Mouse (Mus musculus): Measurements from ENCODE around the gene Gatad1.
"Not testable (repeated sequence)": the region's sequence is repeated elsewhere in the genome, so short reads cannot be mapped to it uniquely, and the experiment has no call there.

Gatad1 gene

DNA sequence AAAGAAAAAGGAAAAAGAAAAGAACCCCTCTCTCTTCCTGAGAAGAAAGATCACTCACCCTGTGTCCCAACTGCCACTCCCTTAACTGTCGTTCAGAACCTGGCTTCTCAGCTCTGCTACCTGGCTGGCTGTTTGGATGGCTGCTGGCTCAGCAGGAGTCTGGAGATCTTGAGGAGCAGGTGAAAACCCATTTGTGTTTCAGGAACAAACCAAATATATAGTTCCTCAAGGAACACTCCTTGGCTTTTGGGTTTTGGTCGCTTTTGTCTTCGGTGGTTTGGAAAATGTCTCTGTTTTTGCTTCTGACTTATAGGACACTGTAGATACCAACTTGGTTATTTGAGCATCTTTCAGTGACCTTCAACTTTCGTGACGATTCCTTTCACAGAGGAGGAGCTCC, at the start of gene Gatad1:
Gene Gatad1, minus strand, starts transcription at position 101 of the 400 bp plus-strand sequence.
- no peak for DNase-seq

DNA sequence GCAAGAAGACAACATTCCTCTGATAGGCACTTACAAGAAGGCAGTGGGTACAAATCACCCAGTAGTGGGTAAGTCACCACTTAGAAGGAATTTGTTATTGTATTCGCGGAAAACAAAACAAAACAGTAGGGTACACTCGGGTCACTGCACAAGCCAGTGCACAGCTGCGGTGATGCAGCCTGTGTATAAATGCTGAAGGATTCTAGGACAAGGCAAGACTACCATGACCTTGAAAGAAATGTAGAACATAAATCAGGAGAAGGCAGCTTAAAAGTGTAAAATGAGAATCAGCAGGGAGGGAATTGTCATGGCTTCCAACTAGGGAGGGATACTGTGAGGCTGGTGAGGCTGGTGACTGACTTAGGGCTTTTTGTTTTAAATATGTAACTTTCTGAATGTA, 45.2 kb upstream of the Gatad1 start:
- DNase-seq = no peak

DNA sequence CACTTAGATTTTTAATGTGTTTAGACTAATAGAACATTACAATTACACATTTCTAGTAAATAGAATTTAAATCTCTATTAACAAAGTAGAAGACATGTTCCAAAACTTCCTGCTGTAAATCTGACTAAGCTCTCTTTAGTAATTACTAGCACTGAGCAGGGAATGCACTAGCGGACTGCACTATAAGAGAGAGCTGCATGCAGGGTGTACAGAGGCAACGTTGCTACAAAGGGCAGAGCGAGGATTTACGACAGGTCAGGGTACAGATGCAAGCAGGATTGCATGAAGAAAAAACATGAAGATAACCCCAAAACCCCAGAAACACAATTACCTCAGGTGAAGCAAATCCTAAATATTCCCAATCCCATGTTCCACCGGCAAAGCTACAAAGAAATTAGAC, 43.0 kb upstream of the Gatad1 start:
- no peak for DNase-seq

DNA sequence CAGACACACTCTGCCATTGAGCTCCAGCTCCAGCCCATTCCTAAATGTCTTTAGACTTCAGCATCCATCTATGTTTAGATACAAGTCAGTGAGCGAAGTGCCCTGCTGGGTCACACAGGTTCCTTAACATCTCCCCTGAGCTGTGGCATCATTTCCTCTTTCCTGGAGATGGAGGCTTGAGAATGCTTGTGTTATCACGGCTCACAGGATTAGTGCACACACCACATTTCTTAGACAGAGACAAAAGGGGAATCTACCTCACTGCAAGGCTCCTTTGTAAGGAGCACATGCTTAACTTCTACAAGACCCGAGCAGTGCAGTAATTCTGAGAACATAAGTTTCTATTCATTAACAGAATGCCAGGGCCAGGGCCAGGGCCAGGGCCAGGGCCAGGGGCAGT, 39.0 kb upstream of the Gatad1 start:
- DNase-seq = no peak

DNA sequence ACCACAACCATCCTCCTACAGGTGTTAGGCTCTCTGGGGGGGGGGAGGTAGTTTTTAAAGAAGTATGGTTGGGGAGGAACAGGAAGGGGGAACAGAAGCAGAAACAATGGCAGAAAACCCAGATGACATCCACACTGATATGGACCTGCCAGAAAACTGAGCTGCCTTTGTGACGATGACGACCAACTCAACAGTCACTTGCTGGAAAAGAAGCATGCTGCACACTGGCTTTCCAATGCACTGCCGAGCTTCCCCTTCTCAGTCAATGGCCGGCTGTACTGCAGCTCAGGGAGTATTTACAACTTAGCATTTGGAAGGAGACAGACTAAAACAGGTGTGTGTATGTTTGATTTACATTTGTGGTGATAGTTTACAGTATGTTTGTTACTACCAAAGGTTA, 38.2 kb upstream of the Gatad1 start:
- no peak for DNase-seq

DNA sequence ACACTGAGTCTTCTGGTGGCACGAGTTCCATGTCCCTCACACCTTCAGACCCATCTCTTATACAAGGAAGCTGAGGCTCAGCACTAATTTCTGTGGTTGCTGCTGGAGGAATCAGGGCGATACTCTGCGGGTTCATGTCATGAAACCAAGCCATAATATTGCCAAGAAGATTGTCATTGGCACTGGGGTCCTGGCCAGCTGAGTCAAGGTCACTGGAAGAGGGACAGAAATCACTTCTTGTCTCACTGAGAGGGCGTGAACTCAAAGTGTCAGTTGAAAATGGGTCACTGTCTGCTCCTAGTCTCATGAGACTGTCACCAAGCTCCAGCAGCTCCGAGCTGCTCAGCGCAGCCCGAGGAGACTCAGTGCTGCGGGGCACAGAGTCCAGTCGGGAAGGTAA, 36.0 kb upstream of the Gatad1 start:
- DNase-seq = no peak

DNA sequence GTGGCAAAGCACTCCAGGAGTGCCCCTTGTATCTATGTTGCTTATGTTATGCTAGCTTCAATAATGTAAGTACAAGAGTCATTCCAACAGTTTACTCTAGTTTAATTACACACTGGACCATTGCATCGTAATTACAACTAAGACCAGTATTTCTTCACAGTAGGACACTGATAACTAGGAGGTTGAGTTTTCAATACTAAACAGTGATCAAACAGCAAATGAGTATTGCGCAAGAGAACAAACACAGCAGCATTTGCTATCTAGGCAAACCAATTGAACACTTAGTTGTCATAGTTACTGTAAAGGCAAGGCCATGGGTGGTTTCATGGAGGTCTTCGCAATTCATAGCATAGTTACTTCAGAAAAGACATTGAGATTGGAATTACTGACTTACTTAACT, 34.3 kb upstream of the Gatad1 start:
- DNase-seq = no peak

DNA sequence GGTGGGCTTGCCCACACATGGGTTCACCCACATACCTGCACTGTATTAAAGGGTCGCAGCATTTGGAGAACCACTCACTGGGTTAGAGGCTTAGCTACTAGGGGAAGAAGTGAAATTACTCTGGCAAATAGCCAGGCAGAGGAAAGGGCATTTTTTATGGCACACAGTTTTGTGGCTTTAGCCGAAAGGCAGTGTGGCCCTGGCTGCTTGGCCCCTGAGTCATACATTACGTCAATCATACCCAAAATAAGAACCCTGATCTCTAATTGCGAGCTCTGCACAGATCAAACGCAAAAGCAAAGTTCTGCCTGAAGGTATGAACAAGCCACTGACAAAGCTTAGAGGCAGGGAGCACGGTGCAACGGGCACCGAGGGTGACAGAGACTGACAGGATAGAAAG, 31.3 kb upstream of the Gatad1 start:
- DNase-seq = no peak

DNA sequence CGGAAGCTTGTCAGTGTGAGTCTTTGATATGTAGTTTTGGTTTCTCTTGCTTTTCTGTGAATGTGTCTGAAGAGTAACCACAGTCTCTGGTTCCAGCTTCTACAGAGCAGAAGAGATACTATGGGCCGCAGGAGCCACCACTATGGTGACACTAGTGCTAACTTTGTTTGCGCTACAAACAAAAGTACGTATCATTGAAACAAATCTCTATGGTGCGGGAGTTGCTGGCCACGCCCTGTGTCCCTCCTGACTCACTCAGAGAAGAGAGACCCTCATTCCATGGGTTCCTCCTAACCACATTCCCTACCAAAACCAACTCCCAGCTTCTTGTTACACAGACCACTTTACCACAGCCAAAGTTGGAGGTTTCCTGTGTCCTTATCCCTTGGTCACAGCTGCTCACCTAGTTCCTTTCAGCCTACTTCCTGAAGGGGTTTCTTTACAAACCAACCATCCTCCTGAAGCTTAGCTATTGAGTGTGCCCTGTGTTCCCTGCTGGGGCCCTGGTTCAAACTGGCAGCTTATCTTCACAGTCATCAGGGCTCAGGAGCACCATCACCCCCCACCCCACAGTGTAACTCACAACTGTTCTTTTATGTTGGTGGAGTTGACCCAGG, 13.1 kb upstream of the Gatad1 start:
- no peak for DNase-seq

DNA sequence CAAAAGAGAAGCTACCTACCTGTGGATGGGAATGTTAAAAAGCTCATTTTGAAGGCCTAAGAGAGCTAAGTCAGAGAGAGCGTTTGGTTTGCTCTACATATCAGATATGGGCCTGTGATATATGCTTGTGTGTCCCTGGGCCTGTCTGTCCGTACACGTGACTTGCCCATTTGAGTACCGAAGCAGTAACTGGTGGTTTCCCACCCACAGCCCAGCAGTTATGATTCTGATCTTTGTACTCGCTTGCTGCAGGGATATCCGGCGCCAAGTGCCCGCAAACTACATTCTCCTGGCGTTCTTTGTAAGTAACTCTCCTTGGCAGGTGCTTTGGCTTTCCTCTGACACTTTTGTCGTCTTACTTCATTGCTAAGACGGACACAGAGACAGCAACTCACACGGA, 9.6 kb upstream of the Gatad1 start:
- no peak for DNase-seq

DNA sequence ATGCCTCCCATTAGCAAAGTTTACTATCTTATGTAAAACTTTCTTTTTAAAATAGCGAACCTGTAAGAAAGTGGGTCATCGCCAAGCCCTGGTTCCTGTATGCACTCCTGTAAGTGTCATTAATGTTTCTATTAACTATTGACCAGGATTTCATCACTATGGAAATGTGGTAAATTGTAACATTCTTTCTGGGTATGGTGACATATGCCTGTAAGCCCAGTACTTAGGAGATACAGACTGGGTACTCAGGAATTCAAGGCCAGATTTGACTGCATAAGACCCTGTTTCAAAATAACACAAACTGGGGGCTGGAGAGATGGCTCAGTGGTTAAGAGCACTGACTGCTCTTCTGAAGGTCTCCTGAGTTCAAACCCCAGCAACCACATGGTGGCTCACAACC, 8.2 kb upstream of the Gatad1 start:
- DNase-seq = no peak

DNA sequence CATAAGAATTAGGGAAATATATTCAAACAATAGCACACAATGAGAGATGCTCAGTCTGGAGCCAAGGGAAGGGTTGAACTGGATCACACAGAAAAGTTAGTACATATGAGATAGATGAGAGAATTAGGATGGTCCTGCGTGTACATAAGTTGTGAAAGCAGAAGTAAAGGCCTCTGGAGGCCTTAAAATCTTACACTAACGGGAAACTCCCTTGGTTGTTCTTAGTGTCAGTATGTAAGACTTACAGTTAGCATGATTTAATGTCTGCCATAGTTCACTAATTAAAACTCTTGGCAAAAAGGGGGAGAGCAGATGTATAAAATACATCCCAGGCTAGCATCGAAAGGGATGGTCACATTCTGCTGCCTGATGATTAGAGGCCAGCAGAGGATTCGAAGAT, 3.2 kb downstream of the Gatad1 start:
- DNase-seq = no peak

DNA sequence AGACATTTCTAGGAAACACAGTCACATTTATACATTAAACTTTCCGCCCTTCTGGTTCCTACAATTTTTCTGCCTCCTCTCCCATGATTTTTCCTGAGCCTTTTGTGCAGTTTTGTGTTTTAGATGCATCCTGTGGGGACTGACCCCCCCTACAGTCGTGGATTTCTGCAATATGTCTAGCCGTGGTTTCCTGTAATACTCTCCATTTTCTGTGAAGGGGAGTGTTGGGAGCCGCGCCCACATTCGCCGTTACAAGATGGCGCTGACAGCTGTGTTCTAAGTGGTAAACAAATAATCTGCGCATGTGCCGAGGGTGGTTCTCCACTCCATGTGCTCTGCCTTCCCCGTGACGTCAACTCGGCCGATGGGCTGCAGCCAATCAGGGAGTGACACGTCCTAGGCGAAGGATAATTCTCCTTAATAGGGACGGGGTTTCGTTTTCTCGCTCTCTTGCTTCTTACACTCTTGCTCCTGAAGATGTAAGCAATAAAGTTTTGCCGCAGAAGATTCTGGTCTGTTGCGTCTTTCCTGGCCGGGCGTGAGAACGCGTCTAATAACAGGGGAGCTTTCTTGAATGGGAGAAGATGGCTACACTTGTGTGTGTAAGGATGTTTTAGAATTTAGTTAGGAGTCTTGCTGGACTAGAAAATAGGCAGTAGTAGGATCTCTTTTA, 3.9 kb downstream of the Gatad1 start:
- DNase-seq = not testable (repeated sequence)

DNA sequence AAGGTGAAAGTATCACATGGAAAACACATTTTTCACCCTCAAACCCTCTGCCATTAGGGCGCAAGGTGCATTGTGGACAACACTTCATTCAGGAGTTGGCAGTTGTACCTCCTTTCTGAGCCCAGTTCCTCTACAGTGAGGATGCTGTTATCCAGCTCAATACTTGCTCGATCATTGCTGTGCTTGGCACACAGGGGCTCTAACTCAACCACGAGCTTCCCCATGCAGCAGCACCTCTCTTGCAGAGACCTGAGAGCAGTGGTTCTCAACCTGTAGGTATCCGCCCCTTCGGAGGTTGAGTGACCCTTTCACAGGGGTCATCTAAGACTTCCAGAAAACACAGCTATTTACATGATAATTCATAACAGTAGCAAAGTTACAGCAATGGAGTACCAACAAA, 5.4 kb downstream of the Gatad1 start:
- DNase-seq = no peak

DNA sequence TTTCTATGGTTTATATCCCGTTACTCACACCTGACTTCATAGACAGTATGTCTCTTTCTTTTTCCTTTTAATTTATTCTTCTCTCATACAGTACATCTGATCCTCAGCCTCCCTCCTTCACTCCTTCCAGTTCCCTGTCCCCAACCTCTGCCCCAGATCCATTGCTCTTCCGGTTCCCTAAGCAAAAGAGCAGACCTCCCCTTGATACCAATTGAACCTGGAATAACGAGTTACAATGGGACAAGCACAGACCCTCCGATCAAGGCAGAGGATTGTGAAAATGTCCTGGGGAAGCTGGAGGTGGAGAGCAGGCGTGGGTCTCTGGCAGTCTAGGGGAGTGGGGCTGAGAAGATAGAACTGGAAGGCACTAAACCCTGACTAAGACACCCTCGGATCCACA, 6.1 kb downstream of the Gatad1 start, which contains the start of gene Tmbim7:
Gene Tmbim7, plus strand, starts transcription at position 301 of the 400 bp plus-strand sequence.
- DNase-seq = no peak

DNA sequence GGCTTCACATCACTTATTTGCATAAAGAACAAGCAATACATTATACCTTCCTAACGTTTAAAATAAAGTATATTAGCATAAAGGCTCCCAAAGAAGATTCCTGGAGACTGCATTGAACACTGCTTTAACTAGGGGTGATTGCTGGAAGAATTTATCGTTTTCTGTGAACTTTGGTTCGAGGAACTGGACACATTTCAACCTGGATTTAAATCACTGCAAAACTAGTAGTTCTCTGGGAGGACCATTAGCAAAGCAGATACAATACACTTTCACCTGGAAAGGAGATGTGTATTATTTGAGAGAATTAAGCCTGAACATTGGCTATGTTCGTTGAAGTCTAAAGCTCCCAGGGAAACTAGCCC, 8.2 kb downstream of the Gatad1 start:
- no peak for DNase-seq

DNA sequence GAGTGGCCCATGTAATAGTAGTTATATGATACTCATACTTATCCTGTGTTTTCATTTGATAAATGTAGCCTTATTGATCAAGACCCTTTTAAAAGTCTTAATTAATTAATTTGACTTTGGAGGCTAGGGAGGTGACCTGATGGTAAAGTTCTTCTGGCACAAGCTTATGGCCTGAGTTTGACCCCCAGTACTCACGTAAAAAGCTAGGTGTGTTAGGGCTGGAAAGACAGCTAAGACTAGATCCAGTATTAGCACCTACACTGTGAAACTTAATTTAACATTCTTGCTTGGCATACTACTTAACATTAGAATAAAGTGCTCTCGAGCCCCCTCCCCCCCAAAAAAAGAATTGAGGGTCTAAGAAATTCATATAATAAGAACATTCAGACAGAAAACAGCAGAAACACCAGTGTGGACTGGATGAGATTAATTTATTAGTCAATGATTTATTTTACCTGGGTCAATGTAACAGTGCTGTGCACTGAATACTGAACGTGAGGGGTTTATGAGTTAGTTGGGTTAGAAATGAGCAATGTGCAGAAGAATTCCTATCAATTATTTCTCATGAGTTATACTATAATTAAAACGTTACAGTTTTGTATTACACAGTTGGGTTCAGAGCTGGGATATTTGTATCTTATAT, 8.7 kb downstream of the Gatad1 start:
- DNase-seq = no peak

DNA sequence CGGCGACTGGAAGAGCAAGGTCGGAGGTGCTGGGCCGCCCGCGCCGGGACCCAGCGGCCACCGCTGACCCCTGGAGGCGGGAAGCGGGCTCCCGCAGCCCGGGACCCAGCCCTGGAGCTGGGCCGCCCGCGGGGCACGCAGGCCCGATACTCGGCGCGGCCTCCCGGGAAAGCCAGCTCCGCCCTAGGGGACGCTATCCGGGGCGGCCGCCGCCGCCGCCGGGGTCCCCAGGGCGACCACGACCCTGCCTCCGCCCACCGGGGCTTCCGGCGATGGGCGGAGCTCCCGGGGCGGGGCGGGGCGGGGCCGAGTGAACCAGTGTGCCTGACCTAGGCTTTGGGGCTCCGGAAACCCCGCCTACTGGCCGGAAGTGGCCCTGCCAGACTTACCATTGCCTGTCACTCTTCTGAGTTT, 9.3 kb downstream of the Gatad1 start:
- peak; percentile 90 for DNase-seq

DNA sequence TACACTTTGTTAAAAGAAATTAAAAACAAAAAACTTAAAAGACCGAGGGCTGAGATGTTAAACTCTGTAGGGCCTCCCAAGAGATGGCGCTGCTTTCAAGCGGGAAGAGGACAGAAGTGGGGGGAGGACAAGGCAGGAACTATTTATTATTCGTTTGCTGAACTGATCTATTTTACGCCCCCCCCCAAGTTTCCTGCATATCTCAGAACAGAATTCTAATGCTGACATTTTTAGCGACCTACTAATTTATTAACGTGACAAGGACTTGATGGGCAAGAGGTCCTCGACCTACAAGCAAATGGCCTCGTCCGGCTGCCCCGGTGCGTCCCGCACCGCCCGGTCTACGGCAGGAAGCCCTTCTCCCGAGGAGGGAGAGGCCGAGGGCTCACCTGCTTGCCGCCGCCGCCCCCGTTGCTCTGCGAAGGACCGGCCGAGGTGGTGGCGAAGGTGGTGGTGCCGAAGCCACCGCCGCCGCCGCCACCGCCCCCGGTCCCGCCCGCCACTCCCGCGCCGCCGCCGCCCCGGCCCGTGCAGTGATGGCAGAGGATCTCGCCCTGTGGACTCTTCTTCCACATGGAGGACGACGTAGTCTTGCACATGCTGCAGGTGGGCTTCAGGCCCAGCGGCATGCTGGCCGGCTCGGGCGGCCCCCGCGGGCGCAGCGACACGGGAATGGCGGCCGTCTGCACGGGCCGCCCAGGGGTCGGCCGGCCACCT, 9.8 kb downstream of the Gatad1 start:
- DNase-seq = peak; percentile 59

DNA sequence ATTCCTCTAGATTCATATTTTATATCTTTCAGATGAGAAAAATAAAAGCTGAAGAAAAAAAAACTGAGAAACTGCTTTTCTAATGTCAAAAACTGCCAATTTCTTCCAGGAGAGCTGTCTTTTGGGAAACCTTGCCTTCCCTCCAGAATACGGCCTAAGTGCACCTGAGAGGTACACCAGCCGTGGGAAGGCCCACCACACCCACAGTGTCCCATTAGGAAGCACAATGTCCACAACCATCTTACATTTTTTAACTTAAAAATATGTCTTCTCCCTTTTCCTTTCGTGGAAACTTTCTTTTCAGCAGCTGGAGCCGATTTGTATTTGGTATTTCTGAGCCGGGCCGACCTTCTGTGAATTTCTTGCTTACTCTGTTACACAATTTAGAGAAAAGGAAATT, 10.4 kb downstream of the Gatad1 start:
- no peak for DNase-seq

DNA sequence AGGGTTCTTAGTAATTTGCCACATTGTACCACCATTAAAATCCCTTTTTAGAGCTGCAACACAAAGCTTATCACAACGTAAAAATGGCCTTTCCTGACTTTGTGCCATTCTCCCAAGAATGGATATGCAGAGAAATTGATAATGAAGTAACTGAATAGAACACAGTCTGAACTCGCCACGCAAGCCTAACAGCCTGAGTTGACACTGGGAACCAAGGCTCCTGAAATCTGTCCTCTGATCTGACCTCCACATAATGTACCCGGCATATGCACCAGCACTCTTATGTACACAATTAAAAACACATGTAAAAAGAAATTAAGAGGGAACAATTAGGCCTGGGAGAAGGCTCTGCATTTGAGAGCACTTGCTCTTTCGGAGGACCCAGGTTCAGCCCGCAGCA, 11.7 kb downstream of the Gatad1 start:
- DNase-seq = no peak

DNA sequence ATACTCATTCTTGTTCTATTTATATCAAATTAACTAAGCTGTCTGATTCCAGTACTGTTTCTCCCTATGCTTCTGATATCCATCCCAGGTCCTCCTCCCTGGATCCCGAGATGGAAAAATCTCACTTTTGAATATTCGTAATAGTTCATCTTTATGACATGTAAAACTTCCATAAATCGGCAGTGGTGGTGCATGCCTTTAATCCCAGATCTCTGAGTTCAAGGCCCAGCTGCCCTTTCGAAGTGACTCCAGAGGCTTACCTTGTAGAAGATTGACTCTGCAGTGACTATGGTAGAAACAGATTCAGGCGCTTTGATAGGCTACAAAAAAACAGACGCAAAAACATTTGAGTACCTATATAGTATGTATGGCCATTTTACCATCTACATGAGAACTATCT, 12.4 kb downstream of the Gatad1 start:
- no peak for DNase-seq

DNA sequence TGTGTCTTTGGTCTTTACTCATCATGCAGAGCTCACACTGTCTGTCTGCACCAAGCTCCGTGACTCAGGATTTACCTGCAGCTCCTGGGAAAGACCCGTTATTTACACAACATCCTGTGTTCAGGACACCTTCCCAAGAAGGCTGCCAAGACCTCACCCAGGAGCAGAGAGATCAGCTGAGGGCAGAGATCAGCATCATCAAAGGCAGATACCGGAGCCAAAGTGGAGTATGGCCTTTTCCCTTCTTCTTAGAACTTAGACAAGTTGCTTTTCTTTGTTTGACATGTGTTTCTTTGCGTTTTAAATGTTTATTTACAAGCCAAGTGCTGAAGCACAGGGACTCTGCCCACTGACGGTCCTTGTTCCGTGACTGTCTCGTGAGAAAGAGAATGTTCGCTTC, 21.7 kb downstream of the Gatad1 start:
- DNase-seq = no peak

DNA sequence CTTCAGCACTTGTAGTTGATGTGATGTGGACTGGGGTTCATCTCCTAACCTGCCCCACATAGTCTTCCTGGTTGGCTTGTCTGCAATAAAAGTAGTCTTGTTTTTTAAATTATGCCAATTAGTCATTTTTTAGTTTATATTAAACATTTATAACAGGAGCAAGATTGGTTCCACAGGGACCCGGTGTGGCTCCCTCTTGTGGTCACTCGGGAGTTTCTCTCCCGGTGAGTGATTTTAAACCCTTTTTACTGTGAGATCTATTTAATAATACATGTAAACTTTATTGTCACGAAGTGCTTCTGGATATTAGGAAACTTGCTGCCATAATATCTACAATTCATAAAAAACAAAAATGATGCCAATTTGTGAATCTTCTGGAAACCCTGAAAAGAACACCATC, 23.0 kb downstream of the Gatad1 start:
- DNase-seq = no peak
